Comparison of ENCODE assay signal across 8 mouse cellular contexts in genomic region chr7:99268506-99268900, GRCm38 (mm10). TPM values are rescaled to one million over a fixed set of nuclear protein-coding genes. Genes with fewer than 3 reads are reported as not detected.
DNase-seq lines count a peak whose midpoint lies in the region; ATAC-seq and TF ChIP-seq lines count a peak whose summit lies in the region.

No protein-coding gene starts in this region.

- no peak for ATAC-seq in heart, embryonic 15.5 days (replicated peaks; ENCODE audit: insufficient number of reproducible peaks, insufficient read depth, low FRiP score, low read depth)
- peak; percentile 10 for ATAC-seq in forebrain, postnatal 0 days
- ATAC-seq in megakaryocyte-erythroid progenitor cell, adult 5-6 weeks (replicated peaks; ENCODE audit: low FRiP score, low TSS enrichment, poor library complexity, severe bottlenecking) = 0 out of 2 replicates have a peak, but pooled peaks have one; percentile 27

- peaks cover 42% of the 10 kb centered on the region for H3K4me1 ChIP-seq in heart, embryonic 15.5 days (replicated peaks)
- peaks cover 76% of the 10 kb centered on the region for H3K4me1 ChIP-seq in E14TG2a.4 (replicated peaks; ENCODE audit: low read depth, low read length)
- peaks cover 25% of the 10 kb centered on the region for H3K4me1 ChIP-seq in forebrain, postnatal 0 days (ENCODE audit: insufficient read depth)

- peak overlapping the region; percentile 59 for H3K4me3 ChIP-seq in heart, embryonic 15.5 days
- peak overlapping the region; percentile 80 for H3K4me3 ChIP-seq in E14TG2a.4 (replicated peaks; ENCODE audit: low read length)
- H3K4me3 ChIP-seq in forebrain, postnatal 0 days (ENCODE audit: low read depth, low read length) = peak overlapping the region; percentile 63

- H3K4me2 ChIP-seq in heart, embryonic 15.5 days = peak overlapping the region; percentile 96
- peak overlapping the region; percentile 90 for H3K4me2 ChIP-seq in forebrain, postnatal 0 days (ENCODE audit: low read depth)

- no peak for TF ChIP-seq CTCF in E14TG2a.4 (conservative IDR thresholded peaks at IDR 0.05; ENCODE audit: low read length)
- TF ChIP-seq CTCF in forebrain, postnatal 0 days (IDR thresholded peaks at IDR 0.05; ENCODE audit: low read depth) = no peak

- H3K27me3 ChIP-seq in heart, embryonic 15.5 days = peaks cover 67% of the 10 kb centered on the region
- peaks cover 48% of the 10 kb centered on the region for H3K27me3 ChIP-seq in E14TG2a.4 (ENCODE audit: insufficient read depth, low read length)
- H3K27me3 ChIP-seq in forebrain, postnatal 0 days (ENCODE audit: insufficient read depth, low read length) = no peaks in the 10 kb centered on the region

- H3K9me3 ChIP-seq in heart, embryonic 15.5 days (replicated peaks) = no peaks in the 10 kb centered on the region
- H3K9me3 ChIP-seq in E14TG2a.4 (ENCODE audit: low read length) = no peaks in the 10 kb centered on the region
- no peaks in the 10 kb centered on the region for H3K9me3 ChIP-seq in forebrain, postnatal 0 days (ENCODE audit: low read length)

- H3K36me3 ChIP-seq in heart, embryonic 15.5 days = no peaks in the 10 kb centered on the region
- H3K36me3 ChIP-seq in E14TG2a.4 (ENCODE audit: insufficient read depth, low read length) = peaks cover 8% of the 10 kb centered on the region
- H3K36me3 ChIP-seq in forebrain, postnatal 0 days (ENCODE audit: insufficient read depth) = no peaks in the 10 kb centered on the region

- no peak for DNase-seq in heart, adult 9 months (ENCODE audit: low spot score in 2 of 2)
- no peak for DNase-seq in forebrain, postnatal 0 days
- no peak for DNase-seq in adrenal gland, adult (ENCODE audit: inconsistent age in 2 of 2, low spot score in 1 of 2)
- DNase-seq in embryo, embryonic 9.5 days (ENCODE audit: extremely low spot score) = no peak
- no peak for DNase-seq in spleen, postnatal 4 days (ENCODE audit: low spot score in 2 of 2)

- peak overlapping the region; percentile 52 for H3K9ac ChIP-seq in heart, embryonic 15.5 days
- peak overlapping the region; percentile 89 for H3K9ac ChIP-seq in forebrain, postnatal 0 days

- WGBS in heart, embryonic 15.5 days = 0% methylated on average over 29 of the region's 29 CpGs
- under 1% methylated on average over 29 of the region's 29 CpGs for WGBS in forebrain, postnatal 0 days

- H3K27ac ChIP-seq in heart, embryonic 15.5 days = no peak overlapping the region
- H3K27ac ChIP-seq in forebrain, postnatal 0 days (ENCODE audit: low read depth, low read length) = peak overlapping the region; percentile 97

RNA-seq across cellular contexts. Expression of gene Map6, which starts 1.3 kb away (rescaled TPM):
- polyA plus RNA-seq in heart, embryonic 15.5 days (2015; fragmentation: Nextera tagmentation; extraction: Ambion mirVana) = 2.8 and 5.4 TPM in 2 replicates
- total RNA-seq in forebrain, postnatal 0 days (2014; rRNA removed) = 187 and 234 TPM in 2 replicates
- 71.9 and 98.0 TPM in 2 replicates for polyA plus RNA-seq in forebrain, postnatal 0 days (2015; fragmentation: Nextera tagmentation; extraction: Ambion mirVana)
- total RNA-seq in megakaryocyte-erythroid progenitor cell, adult 5-6 weeks (2014; fragmentation: Nextera tagmentation) = not detected in 2 replicates
- total RNA-seq in megakaryocyte-erythroid progenitor cell, adult 5-6 weeks (2017) = not detected in 2 replicates

RNA-seq across cellular contexts. Expression of gene Mogat2, which starts 30.1 kb away (rescaled TPM):
- 0.70 and 0.74 TPM in 2 replicates for polyA plus RNA-seq in heart, embryonic 15.5 days (2015; fragmentation: Nextera tagmentation; extraction: Ambion mirVana)
- total RNA-seq in forebrain, postnatal 0 days (2014; rRNA removed) = 0.24 and 0.31 TPM in 2 replicates
- polyA plus RNA-seq in forebrain, postnatal 0 days (2015; fragmentation: Nextera tagmentation; extraction: Ambion mirVana) = 0.18 and 0.23 TPM in 2 replicates
- 0.27 TPM in 1 of 2 replicates, not detected in the other for total RNA-seq in megakaryocyte-erythroid progenitor cell, adult 5-6 weeks (2014; fragmentation: Nextera tagmentation)
- not detected in 2 replicates for total RNA-seq in megakaryocyte-erythroid progenitor cell, adult 5-6 weeks (2017)

Comparison
In these comparisons a context has a peak if more than half of its experiments do, and no peak if none do; other contexts are left out.
1. RNA of gene Map6, which starts 1.3 kb away (total RNA-seq): 187 to 234 TPM in forebrain, postnatal 0 days; not detected in megakaryocyte-erythroid progenitor cell, adult 5-6 weeks; every median in the first group is over 100 times any median in the second.
2. Peak in every context shown above with its lines, with median percentiles within 50 percentile points of each other: H3K4me3 ChIP-seq.